In genomic region chr2:145833341-145833740, GRCm38 (mm10) we compare ENCODE assay signal across 9 mouse cellular contexts.
DNase-seq lines count a peak whose midpoint lies in the region; ATAC-seq and TF ChIP-seq lines count a peak whose summit lies in the region.
"Had no signal": no experiment of that assay in that cellular context is flagged by ENCODE, and none has a peak within 500 bp of the region (broad histone marks: within the 10 kb centered on the region; RNA-seq: fewer than 3 reads in every experiment).

No protein-coding gene starts in this region.

- no peaks in the 10 kb centered on the region for H3K9me3 ChIP-seq in heart, embryonic 16.5 days (replicated peaks; ENCODE audit: control insufficient read depth, low read length)
- no peaks in the 10 kb centered on the region for H3K9me3 ChIP-seq in intestine, embryonic 16.5 days (ENCODE audit: control insufficient read depth, low read length)

- intact Hi-C loops in heart, postnatal 25 days (cut with DNase I), result loop anchor here (2.0 kb wide), 1 partner anchor 55 kb away; no protein-coding TSS in a partner anchor

- no peak overlapping the region for H3K4me3 ChIP-seq in heart, embryonic 16.5 days (ENCODE audit: low read length)
- peak overlapping the region; percentile 36; the same call in 1 of the 2 replicates for H3K4me3 ChIP-seq in bone marrow macrophage, adult 2 months (ENCODE audit: insufficient read depth, low read length)
- H3K4me3 ChIP-seq in intestine, embryonic 16.5 days (ENCODE audit: low read length), result no peak overlapping the region

- no peaks in the 10 kb centered on the region for H3K36me3 ChIP-seq in heart, embryonic 16.5 days (ENCODE audit: control insufficient read depth, insufficient read depth)
- no peaks in the 10 kb centered on the region for H3K36me3 ChIP-seq in intestine, embryonic 16.5 days (ENCODE audit: control insufficient read depth, insufficient read depth, low read length)

- no peak for DNase-seq in heart, postnatal 25 days (ENCODE audit: low spot score)
- DNase-seq in 3T3-L1 (ENCODE audit: low read depth, low spot score), result peak; percentile 85
- no peak for DNase-seq in retina, embryonic 14.5 days (ENCODE audit: low spot score)
- DNase-seq in urinary bladder, adult 2 months (ENCODE audit: low spot score), result no peak
- no peak for DNase-seq in gastrocnemius, postnatal 25 days
- DNase-seq: kidney, postnatal 4 days had no signal

- no peaks in the 10 kb centered on the region for H3K27me3 ChIP-seq in heart, embryonic 16.5 days (ENCODE audit: control insufficient read depth, insufficient read depth, low read length)
- H3K27me3 ChIP-seq in intestine, embryonic 16.5 days (replicated peaks; ENCODE audit: control insufficient read depth, insufficient read depth, low read length), result no peaks in the 10 kb centered on the region

- no peak overlapping the region for H3K9ac ChIP-seq in heart, embryonic 16.5 days (ENCODE audit: low read length)
- no peak overlapping the region for H3K9ac ChIP-seq in intestine, embryonic 16.5 days (ENCODE audit: low read depth, low read length)

- H3K4me2 ChIP-seq in heart, embryonic 16.5 days (ENCODE audit: low read depth, low read length), result peak overlapping the region; percentile 15; the same call in 1 of the 2 replicates
- no peak overlapping the region for H3K4me2 ChIP-seq in intestine, embryonic 16.5 days (ENCODE audit: low read depth, low read length)

- no peak for TF ChIP-seq POLR2A in bone marrow macrophage, adult 2 months (IDR thresholded peaks at IDR 0.05; ENCODE audit: borderline replicate concordance, low read depth, low read length)

- peaks cover 17% of the 10 kb centered on the region for H3K4me1 ChIP-seq in heart, embryonic 16.5 days (ENCODE audit: control insufficient read depth, insufficient read depth, low read length)
- peaks cover 59% of the 10 kb centered on the region for H3K4me1 ChIP-seq in bone marrow macrophage, adult 2 months (ENCODE audit: control insufficient read depth, insufficient read depth, low read length)
- H3K4me1 ChIP-seq in intestine, embryonic 16.5 days (ENCODE audit: control insufficient read depth, insufficient read depth, low read length), result peaks cover 6% of the 10 kb centered on the region

- 74% methylated on average over 3 of the region's 3 CpGs for WGBS in heart, embryonic 16.5 days
- 81% methylated on average over 3 of the region's 3 CpGs for WGBS in intestine, embryonic 16.5 days

- no peak for ATAC-seq in heart, embryonic 16.5 days (replicated peaks; ENCODE audit: extremely low read depth, insufficient read depth, low FRiP score)
- no peak for ATAC-seq in intestine, embryonic 16.5 days

- H3K27ac ChIP-seq in heart, embryonic 16.5 days (ENCODE audit: low read length), result peak overlapping the region; percentile 70
- peak overlapping the region; percentile 87 for H3K27ac ChIP-seq in bone marrow macrophage, adult 2 months (ENCODE audit: insufficient read depth, low read depth, low read length)
- peak overlapping the region; percentile 78; the same call in 1 of the 2 replicates for H3K27ac ChIP-seq in intestine, embryonic 16.5 days (ENCODE audit: low read length)

- no peak for TF ChIP-seq CTCF in bone marrow macrophage, adult 2 months (IDR thresholded peaks at IDR 0.05; ENCODE audit: low read depth, low read length)
